Mouse (Mus musculus) ES-E14 (cell line): ENCODE measurements around the gene Cdc14b. TPM values are rescaled to one million over a fixed set of nuclear protein-coding genes. Genes with fewer than 3 reads are reported as not detected.

Experiments used
- DNase-seq: peaks from one replicate; pipeline ENCODE4 v3.0.0-alpha.2; 2013; ENCODE audit warnings: low read depth, low spot score
- H3K27ac ChIP-seq: 2 replicates; pipeline ENCODE4 v1.5.1; 2012; ENCODE audit warnings: low read depth, mild to moderate bottlenecking, low read length, moderate library complexity, mixed read lengths; ENCODE audit not compliant: poor library complexity, insufficient read depth, severe bottlenecking
- H3K36me3 ChIP-seq: 2 replicates; pipeline ENCODE4 v1.6.1; 2012; ENCODE audit warnings: mild to moderate bottlenecking, low read length, moderate library complexity, mixed read lengths; ENCODE audit not compliant: control insufficient read depth, poor library complexity, insufficient read depth, severe bottlenecking
- H3K4me1 ChIP-seq, 2 experiments: fragments of 150-350 bp in 1 of 2; sonication (generic) in 1 of 2; 2 replicates each; pipeline ENCODE4 v1.6.1; 2012; ENCODE audit warnings: low read length in 2 of 2, mild to moderate bottlenecking in 1 of 2, mixed read lengths in 1 of 2; ENCODE audit not compliant: control insufficient read depth in 2 of 2, insufficient read depth in 2 of 2, poor library complexity in 1 of 2
- H3K4me3 ChIP-seq, 2 experiments: fragments of 150-350 bp in 1 of 2; sonication (generic) in 1 of 2; 2 replicates each; pipeline ENCODE4 v1.5.1; 2012; ENCODE audit warnings: low read length in 2 of 2, low read depth in 1 of 2, mild to moderate bottlenecking in 1 of 2, mixed read lengths in 1 of 2; ENCODE audit not compliant: insufficient read depth in 1 of 2, poor library complexity in 1 of 2, severe bottlenecking in 1 of 2
- H3K9ac ChIP-seq: 2 replicates; pipeline ENCODE4 v1.6.1; 2012; ENCODE audit warnings: low read depth, mild to moderate bottlenecking, low read length, mixed read lengths; ENCODE audit not compliant: poor library complexity, insufficient read depth, severe bottlenecking
- H3K9me3 ChIP-seq: fragments of 150-350 bp; sonication (generic); 2 replicates; pipeline ENCODE4 v1.6.1; 2012; ENCODE audit warnings: low read depth, mild to moderate bottlenecking, low read length; ENCODE audit not compliant: control insufficient read depth, insufficient read depth
- CHD2 ChIP-seq: IDR thresholded peaks from 2 replicates; pipeline ENCODE4 v1.6.1; 2014; ENCODE audit warnings: mild to moderate bottlenecking, low read depth, low read length, inconsistent platforms
- HCFC1 ChIP-seq: IDR thresholded peaks from 2 replicates; pipeline ENCODE4 v1.6.1; 2012; ENCODE audit warnings: low read length, inconsistent platforms, borderline replicate concordance; ENCODE audit not compliant: insufficient read depth
- MAFK ChIP-seq: IDR thresholded peaks from 2 replicates; pipeline ENCODE4 v1.6.1; 2014; ENCODE audit warnings: mild to moderate bottlenecking, low read depth, low read length, inconsistent platforms; ENCODE audit not compliant: insufficient read depth
- ZC3H11A ChIP-seq: IDR thresholded peaks from 2 replicates; pipeline ENCODE4 v1.6.1; 2012; ENCODE audit warnings: low read depth, mild to moderate bottlenecking, inconsistent platforms, low read length, borderline replicate concordance
- ZNF384 ChIP-seq: IDR thresholded peaks from 2 replicates; pipeline ENCODE4 v1.6.1; 2012; ENCODE audit warnings: low read depth, low read length, inconsistent platforms
- in situ Hi-C, 2 experiments: fragments of 600-800 bp; cut with MboI; formaldehyde crosslinking; loops; one replicate each; pipeline ENCODE4 v1.15.1; 2025; ENCODE audit warnings: low sequenced_read_pairs in 2 of 2, inconsistent platforms in 1 of 2; ENCODE audit not compliant: unreplicated experiment in 2 of 2
- total RNA-seq: library from RNA; depleted of rRNA; stranded (reverse); fragments of 300-350 nt; gene quantifications from 2 replicates; pipeline ENCODE4 v1.2.3, GENCODE M21; 2012

Cdc14b gene
- total RNA-seq, 1 experiment = 12.3 TPM

GRCm38 (mm10) chr13:64235062-64235715, 39.9 kb downstream of the Cdc14b start:
- no peak overlapping the region for H3K27ac ChIP-seq
- H3K4me3 ChIP-seq = no peak overlapping the region
- no peak overlapping the region for H3K9ac ChIP-seq
- no peaks in the 10 kb centered on the region for H3K36me3 ChIP-seq
- in situ Hi-C loops = no loop called here
- no peak for DNase-seq
- no peaks in the 10 kb centered on the region for H3K9me3 ChIP-seq
- TF ChIP-seq ZC3H11A (no peak), ZNF384 (no peak), MAFK (no peak), HCFC1 (no peak), CHD2 (no peak)
- H3K4me1 ChIP-seq = no peaks in the 10 kb centered on the region

GRCm38 (mm10) chr13:64233139-64233538, 42.0 kb downstream of the Cdc14b start:
- H3K36me3 ChIP-seq = no peaks in the 10 kb centered on the region
- DNase-seq = no peak
- in situ Hi-C loops = no loop called here
- no peaks in the 10 kb centered on the region for H3K4me1 ChIP-seq
- H3K9me3 ChIP-seq = no peaks in the 10 kb centered on the region
- no peak overlapping the region for H3K9ac ChIP-seq
- H3K27ac ChIP-seq = no peak overlapping the region
- TF ChIP-seq HCFC1 (no peak), ZC3H11A (no peak), MAFK (no peak), ZNF384 (no peak), CHD2 (no peak)
- H3K4me3 ChIP-seq = no peak overlapping the region

- TF ChIP-seq ZC3H11A = no peak
- TF ChIP-seq HCFC1 = no peak
- no peak for TF ChIP-seq MAFK
- no peak for TF ChIP-seq CHD2
- no peak for TF ChIP-seq ZNF384
Measured at GRCm38 (mm10) chr13:64226725-64227124, 48.4 kb downstream of the Cdc14b start.

GRCm38 (mm10) chr13:64225738-64226137, 49.4 kb downstream of the Cdc14b start:
- no peaks in the 10 kb centered on the region for H3K9me3 ChIP-seq
- no peak overlapping the region for H3K9ac ChIP-seq
- H3K4me3 ChIP-seq = no peak overlapping the region
- H3K36me3 ChIP-seq = no peaks in the 10 kb centered on the region
- in situ Hi-C loops = no loop called here
- no peaks in the 10 kb centered on the region for H3K4me1 ChIP-seq
- H3K27ac ChIP-seq = no peak overlapping the region
- TF ChIP-seq ZNF384 = no peak
- DNase-seq = no peak

More at GRCm38 (mm10) chr13:64226725-64227124, 48.4 kb downstream of the Cdc14b start:
- DNase-seq = no peak
- Histone ChIP-seq H3K27ac (no peak overlapping the region), H3K4me1 (no peaks in the 10 kb centered on the region), H3K36me3 (no peaks in the 10 kb centered on the region), H3K9ac (no peak overlapping the region), H3K9me3 (no peaks in the 10 kb centered on the region), H3K4me3 (no peak overlapping the region)
- in situ Hi-C loops = no loop called here

- in situ Hi-C loops = no loop called here
- no peak for TF ChIP-seq ZC3H11A
- no peak for TF ChIP-seq MAFK
- no peak for TF ChIP-seq ZNF384
- no peak for TF ChIP-seq CHD2
- no peak for TF ChIP-seq HCFC1
- DNase-seq = no peak
Measured at GRCm38 (mm10) chr13:64214891-64215290, 60.2 kb downstream of the Cdc14b start.

More at GRCm38 (mm10) chr13:64214891-64215290, 60.2 kb downstream of the Cdc14b start:
- Histone ChIP-seq H3K36me3 (peaks cover 2% of the 10 kb centered on the region; the same call in 1 of the 2 replicates), H3K9me3 (no peaks in the 10 kb centered on the region), H3K4me3 (no peak overlapping the region), H3K27ac (no peak overlapping the region), H3K4me1 (peaks cover 0 to 4% of the 10 kb centered on the region in 2 experiments; a peak in 1 of 4 replicates), H3K9ac (no peak overlapping the region)
